Mouse (Mus musculus): ENCODE results near the gene Itga2b.

Itga2b gene

GRCm38 (mm10) chr11:102469648-102470357, at the start of gene Itga2b:
TSS of gene Itga2b (minus strand) at chr11:102470122.
- DNase-seq (ENCODE audit: low spot score), result no peak

- no peak for DNase-seq (ENCODE audit: low spot score)
These were observed 45.0 kb upstream of the Itga2b start for GRCm38 (mm10) chr11:102514793-102515424.

GRCm38 (mm10) chr11:102510226-102510625, 40.3 kb upstream of the Itga2b start:
- no peak for DNase-seq (ENCODE audit: low spot score)

- no peak for DNase-seq (ENCODE audit: low spot score)
These were observed 26.8 kb upstream of the Itga2b start for GRCm38 (mm10) chr11:102496732-102497131.

DNA sequence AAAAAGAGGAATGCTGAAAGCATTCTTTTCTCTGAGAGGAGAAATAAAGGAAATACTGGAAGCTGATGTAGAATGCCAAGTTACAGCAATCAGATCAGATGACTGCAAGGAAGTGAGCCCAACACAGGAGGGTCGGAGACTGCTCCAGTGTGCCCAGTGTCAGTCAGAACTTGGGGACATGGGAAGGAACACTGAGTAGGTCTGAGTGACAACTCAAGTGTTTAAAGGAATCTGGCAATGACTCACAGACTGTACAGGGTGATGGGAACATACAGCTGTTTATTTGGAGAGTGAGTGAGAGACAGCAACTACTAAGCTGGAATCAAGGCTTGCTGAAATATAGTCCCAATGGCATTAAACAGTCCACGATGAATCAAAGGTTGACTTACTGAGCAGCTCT, 26.3 kb upstream of the Itga2b start:
- DNase-seq (ENCODE audit: low spot score), result no peak

DNA sequence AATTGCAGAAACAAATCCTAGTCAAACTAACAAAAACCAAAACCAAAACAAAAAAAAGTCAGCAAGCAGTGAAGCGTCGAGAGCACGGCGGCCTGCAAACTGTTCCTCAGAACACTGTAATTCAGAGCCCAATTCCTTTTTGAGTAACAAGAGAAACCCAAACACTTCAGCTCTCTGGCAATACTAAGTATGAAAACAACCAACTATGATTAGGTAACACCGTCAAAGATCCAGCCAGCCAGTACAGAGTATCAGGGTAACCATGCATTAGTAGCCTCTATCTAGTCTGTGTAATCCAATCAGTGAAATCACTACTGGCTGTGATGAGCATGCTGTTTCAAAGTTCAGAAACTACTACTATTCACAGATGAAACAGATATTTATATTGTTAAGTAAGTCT, 25.8 kb upstream of the Itga2b start:
- DNase-seq (ENCODE audit: low spot score), result no peak

GRCm38 (mm10) chr11:102495114-102495513, 25.2 kb upstream of the Itga2b start:
- DNase-seq (ENCODE audit: low spot score), result no peak

DNA sequence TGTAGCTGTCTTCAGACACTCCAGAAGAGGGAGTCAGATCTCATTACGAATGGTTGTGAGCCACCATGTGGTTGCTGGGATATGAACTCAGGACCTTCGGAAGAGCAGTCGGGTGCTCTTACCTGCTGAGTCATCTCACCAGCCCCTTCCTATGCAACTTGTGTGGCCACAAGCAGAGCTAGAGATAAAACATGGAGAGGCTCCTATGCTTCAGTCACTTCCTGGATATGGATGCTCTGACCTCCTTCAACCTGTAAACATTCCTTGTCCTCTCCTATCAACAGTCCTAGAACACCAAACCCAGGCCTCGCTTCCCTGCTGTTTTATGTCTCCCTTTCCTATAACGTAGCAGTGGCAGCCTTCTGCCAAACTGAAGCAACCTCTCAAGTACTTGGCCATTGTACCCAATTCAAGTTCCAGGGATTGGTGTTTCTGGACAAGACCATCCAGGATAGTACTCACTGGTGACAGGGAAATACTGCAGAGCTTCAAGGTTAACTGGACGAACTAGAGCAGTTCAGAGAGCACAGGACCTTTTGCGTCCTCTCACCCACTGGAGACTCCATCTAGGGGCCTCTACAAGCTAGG, 24.2 kb upstream of the Itga2b start:
- DNase-seq (ENCODE audit: low spot score), result no peak

DNA sequence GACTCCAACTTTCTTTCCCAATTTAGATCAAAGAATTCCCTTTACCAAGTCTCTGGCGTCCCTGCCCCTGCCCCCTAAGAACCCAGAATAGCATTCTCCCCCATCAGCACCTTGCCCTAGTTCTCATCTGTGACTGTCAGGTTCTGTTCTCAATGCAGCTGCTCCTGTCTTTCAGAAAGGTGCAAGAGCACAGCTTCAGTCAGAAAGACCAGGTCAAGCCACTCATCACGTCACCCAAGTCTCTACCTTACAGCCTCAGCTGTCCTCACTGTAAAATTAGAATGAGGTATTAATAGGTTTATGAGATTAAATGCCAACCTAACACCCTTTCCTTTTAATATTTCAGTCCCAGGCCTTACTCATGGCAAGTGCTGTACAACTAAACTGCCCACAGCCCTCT, 23.3 kb upstream of the Itga2b start:
- no peak for DNase-seq (ENCODE audit: low spot score)

DNA sequence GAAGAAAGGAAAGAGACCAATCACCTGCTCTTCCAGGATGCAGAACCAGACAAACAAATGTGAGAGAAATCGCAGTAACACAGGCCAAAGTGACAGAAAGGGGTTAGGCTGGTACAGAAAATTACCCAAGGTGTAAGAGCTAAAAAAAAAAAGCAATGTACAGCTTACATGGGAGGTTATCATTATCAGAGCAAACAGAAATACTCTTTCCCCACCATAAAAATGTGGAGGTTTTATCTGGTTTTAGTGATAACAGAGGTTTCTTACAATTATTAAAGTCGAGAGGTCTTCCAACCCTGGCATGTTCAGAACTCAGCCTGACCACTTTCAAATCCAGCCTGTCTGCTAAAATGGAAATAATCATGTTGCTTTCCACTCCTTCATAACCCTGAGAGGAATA, 18.0 kb upstream of the Itga2b start:
- DNase-seq (ENCODE audit: low spot score), result no peak

DNA sequence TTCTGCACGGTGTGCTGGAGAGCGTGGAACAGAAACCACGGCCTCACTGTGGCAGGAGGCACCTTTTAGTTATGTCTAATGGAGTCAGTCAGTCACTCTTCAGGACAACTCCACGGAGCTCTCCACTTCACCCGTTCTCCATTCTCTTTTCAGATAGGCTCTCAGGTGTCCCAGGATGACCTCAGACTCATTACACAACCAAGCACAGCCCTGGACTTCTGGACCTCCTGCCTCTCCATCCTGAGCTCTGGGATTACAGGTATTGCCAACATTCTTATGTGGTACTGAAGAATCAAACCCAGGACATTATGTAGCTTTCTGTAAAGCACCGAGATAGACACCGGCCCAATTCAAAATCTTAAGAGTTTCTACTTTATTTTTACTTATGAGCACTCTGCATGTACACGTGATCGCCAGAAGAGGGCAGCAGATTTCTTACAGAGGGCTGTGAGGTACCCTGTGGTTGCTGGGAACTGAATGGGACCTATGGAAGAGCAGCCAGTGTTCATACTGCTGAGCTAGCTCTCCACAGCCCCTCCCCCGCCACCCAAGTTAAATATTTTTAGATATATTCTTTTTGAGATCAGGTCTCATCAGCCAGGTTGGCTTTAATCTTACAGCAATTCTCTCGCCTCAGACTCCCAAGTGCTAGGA, 16.9 kb upstream of the Itga2b start:
- DNase-seq (ENCODE audit: low spot score), result peak; percentile 37

DNA sequence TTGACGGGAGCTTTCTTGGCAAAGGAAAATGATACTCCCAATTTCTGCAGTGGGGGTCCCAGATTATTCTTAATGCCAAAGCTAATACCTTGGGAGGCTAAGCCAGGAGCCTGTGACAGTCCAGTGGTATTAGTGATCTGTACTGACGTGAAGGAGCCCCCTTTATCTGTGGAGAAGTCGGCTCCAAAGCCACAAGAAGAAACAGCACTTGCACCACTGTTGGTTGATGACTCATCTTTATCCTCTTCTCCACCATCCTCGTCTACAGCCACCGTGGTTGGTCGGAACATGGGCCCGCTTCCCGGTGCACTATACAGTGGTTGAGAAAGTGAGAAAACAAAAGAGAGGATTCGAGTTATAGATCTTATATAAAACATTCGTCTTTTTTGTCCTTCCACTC, 11.9 kb upstream of the Itga2b start:
- DNase-seq (ENCODE audit: low spot score), result no peak

GRCm38 (mm10) chr11:102480897-102481296, 11.0 kb upstream of the Itga2b start:
- DNase-seq (ENCODE audit: low spot score), result no peak

DNA sequence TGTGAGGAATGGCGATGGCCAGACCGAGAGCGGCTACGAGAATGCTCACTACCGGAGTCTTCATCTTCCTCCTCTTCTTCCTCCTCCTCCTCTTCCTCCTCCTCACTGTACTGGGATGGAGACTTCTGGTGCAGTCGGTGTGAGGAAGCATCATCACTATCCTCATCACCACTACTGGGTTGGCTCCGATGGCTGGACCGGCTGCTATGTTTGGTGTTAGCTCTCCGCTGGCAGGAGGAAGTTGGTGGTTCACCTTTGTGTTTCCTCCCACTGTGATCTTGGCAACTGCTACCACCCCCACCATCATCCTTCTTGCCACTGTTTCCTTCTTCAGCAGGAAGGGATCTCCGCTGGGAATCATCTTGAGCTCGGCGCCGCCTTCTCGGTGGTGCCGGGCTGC, 10.2 kb upstream of the Itga2b start:
- DNase-seq (ENCODE audit: low spot score), result no peak

GRCm38 (mm10) chr11:102479581-102479980, 9.7 kb upstream of the Itga2b start:
- no peak for DNase-seq (ENCODE audit: low spot score)

DNA sequence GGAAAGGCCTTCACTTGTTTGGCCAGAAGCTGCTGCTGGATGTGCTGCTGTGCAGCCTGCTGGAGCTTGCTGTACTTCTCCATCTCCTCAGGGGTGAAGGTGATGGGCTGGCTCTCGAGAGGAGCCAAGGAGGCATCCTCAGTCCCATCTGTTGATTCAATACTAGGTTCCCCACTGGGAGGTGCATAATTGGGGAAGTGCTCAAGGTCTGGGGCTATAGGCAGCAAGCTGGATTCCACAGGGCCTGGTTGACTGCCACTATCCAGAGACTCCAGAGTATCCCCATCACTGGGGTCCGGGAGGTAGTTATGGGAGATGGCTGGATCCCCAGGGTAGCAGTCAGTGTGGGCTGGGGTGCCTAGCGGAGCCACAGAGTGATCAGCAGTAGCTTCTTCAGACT, 8.7 kb upstream of the Itga2b start:
- DNase-seq (ENCODE audit: low spot score), result no peak

DNA sequence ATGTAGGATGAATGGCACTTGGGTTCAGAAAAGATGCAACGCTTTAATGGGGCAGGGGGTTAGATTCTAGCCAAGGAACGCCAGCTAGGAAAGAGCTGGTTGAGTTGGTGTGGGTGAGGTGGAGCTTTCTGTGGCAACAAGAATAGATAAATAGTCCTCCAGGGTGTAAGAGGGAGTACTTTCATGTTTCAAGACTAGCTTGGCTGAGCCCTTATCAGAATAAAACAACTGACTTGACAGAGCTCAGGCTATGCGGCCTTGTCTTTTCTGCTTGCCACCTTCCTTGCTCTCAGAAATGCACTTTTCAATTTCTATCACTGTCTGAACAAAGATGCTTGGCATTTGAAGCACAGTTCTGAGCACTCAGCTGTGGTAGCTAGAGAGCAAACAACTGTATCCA, 5.1 kb upstream of the Itga2b start:
- no peak for DNase-seq (ENCODE audit: low spot score)

- peak; percentile 98 for DNase-seq (ENCODE audit: low spot score)
These were observed 2.8 kb downstream of the Itga2b start for GRCm38 (mm10) chr11:102467041-102467631.

DNA sequence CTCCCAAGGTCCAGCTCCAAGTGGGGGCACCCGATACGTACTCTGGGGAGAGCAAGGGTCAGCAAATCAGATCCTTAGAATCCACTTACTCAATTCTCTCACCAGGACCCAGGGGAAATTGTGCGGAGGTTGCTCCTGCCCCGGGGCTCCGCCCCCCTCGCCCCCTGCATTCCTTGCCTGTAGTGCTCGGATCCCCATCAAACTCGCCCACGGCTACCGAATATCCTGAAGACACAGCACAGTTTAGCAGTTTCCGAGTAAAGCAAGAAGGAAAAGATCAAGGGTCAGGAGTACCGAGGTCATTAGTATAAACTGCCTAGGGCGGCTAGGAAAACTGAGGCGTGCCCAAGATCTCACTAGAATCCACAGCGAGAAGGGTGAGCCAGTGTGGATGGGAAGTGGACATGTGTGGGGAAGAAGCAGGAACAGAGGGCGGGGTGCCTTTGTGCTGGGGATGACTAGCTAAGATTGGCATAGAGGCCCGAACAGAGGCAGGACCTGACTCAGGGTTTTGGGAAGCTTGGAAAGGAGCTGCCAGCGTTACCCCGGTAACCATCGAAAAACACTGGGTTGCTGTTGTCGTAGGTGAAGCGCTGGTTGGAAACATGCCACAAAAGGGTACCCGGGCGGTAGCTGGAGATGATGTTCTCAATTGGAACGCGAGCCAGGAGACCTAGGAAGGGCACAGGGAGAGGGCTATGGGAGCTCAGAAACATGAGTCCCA, 4.0 kb downstream of the Itga2b start:
- peak; percentile 56 for DNase-seq (ENCODE audit: low spot score)

- no peak for DNase-seq (ENCODE audit: low spot score)
These were observed 5.0 kb downstream of the Itga2b start for GRCm38 (mm10) chr11:102464901-102465300.

- no peak for DNase-seq (ENCODE audit: low spot score)
These were observed 8.2 kb downstream of the Itga2b start for GRCm38 (mm10) chr11:102461764-102462163.

GRCm38 (mm10) chr11:102460541-102460940, 9.4 kb downstream of the Itga2b start:
- DNase-seq (ENCODE audit: low spot score), result no peak

Measured in urinary bladder, postnatal 25 days (tissue).